Mouse (Mus musculus): ENCODE measurements around the gene Fabp1. TPM values are rescaled to one million over a fixed set of nuclear protein-coding genes. Genes with fewer than 3 reads are reported as not detected.

Gene Fabp1
- total RNA-seq (2017) = not detected in 2 replicates

- ATAC-seq (replicated peaks in 1 of 2; ENCODE audit: insufficient read depth in 1 of 2, low FRiP score in 2 of 2, low TSS enrichment in 1 of 2, low read depth in 1 of 2, poor library complexity in 2 of 2, severe bottlenecking in 2 of 2) = no peak
Observed at GRCm38 (mm10) chr6:71199612-71200011, at the start of gene Fabp1. Fabp1 (plus strand) TSS chr6:71199827.

GRCm38 (mm10) chr6:71151098-71151497 lies 48.5 kb upstream of the Fabp1 start:
- ATAC-seq (replicated peaks in 1 of 2; ENCODE audit: insufficient read depth in 1 of 2, low FRiP score in 2 of 2, low TSS enrichment in 1 of 2, low read depth in 1 of 2, poor library complexity in 2 of 2, severe bottlenecking in 2 of 2) = no peak

GRCm38 (mm10) chr6:71153486-71153885 lies 46.1 kb upstream of the Fabp1 start:
- ATAC-seq (replicated peaks in 1 of 2; ENCODE audit: insufficient read depth in 1 of 2, low FRiP score in 2 of 2, low TSS enrichment in 1 of 2, low read depth in 1 of 2, poor library complexity in 2 of 2, severe bottlenecking in 2 of 2) = no peak

- no peak for ATAC-seq (replicated peaks in 1 of 2; ENCODE audit: insufficient read depth in 1 of 2, low FRiP score in 2 of 2, low TSS enrichment in 1 of 2, low read depth in 1 of 2, poor library complexity in 2 of 2, severe bottlenecking in 2 of 2)
Observed at GRCm38 (mm10) chr6:71154861-71155260, 44.8 kb upstream of the Fabp1 start.

GRCm38 (mm10) chr6:71156674-71157326 lies 42.8 kb upstream of the Fabp1 start:
- ATAC-seq (replicated peaks in 1 of 2; ENCODE audit: insufficient read depth in 1 of 2, low FRiP score in 2 of 2, low TSS enrichment in 1 of 2, low read depth in 1 of 2, poor library complexity in 2 of 2, severe bottlenecking in 2 of 2) = no peak

- no peak for ATAC-seq (replicated peaks in 1 of 2; ENCODE audit: insufficient read depth in 1 of 2, low FRiP score in 2 of 2, low TSS enrichment in 1 of 2, low read depth in 1 of 2, poor library complexity in 2 of 2, severe bottlenecking in 2 of 2)
Observed at GRCm38 (mm10) chr6:71161290-71161689, 38.3 kb upstream of the Fabp1 start.

- ATAC-seq (replicated peaks in 1 of 2; ENCODE audit: insufficient read depth in 1 of 2, low FRiP score in 2 of 2, low TSS enrichment in 1 of 2, low read depth in 1 of 2, poor library complexity in 2 of 2, severe bottlenecking in 2 of 2) = no peak
Observed at GRCm38 (mm10) chr6:71162269-71162668, 37.4 kb upstream of the Fabp1 start.

GRCm38 (mm10) chr6:71164394-71164793 lies 35.2 kb upstream of the Fabp1 start:
- ATAC-seq (replicated peaks in 1 of 2; ENCODE audit: insufficient read depth in 1 of 2, low FRiP score in 2 of 2, low TSS enrichment in 1 of 2, low read depth in 1 of 2, poor library complexity in 2 of 2, severe bottlenecking in 2 of 2) = peak; percentile 12 to 48; a peak in 1 of 4 replicates

GRCm38 (mm10) chr6:71166551-71167169 lies 33.0 kb upstream of the Fabp1 start:
- peak in 1 of 2 experiments; percentile 58; a peak in 2 of 4 replicates for ATAC-seq (replicated peaks in 1 of 2; ENCODE audit: insufficient read depth in 1 of 2, low FRiP score in 2 of 2, low TSS enrichment in 1 of 2, low read depth in 1 of 2, poor library complexity in 2 of 2, severe bottlenecking in 2 of 2)

GRCm38 (mm10) chr6:71172812-71173580 lies 26.6 kb upstream of the Fabp1 start:
- ATAC-seq (replicated peaks in 1 of 2; ENCODE audit: insufficient read depth in 1 of 2, low FRiP score in 2 of 2, low TSS enrichment in 1 of 2, low read depth in 1 of 2, poor library complexity in 2 of 2, severe bottlenecking in 2 of 2) = no peak

GRCm38 (mm10) chr6:71180596-71180995 lies 19.0 kb upstream of the Fabp1 start:
- no peak for ATAC-seq (replicated peaks in 1 of 2; ENCODE audit: insufficient read depth in 1 of 2, low FRiP score in 2 of 2, low TSS enrichment in 1 of 2, low read depth in 1 of 2, poor library complexity in 2 of 2, severe bottlenecking in 2 of 2)

GRCm38 (mm10) chr6:71184941-71185604 lies 14.6 kb upstream of the Fabp1 start:
- ATAC-seq (replicated peaks in 1 of 2; ENCODE audit: insufficient read depth in 1 of 2, low FRiP score in 2 of 2, low TSS enrichment in 1 of 2, low read depth in 1 of 2, poor library complexity in 2 of 2, severe bottlenecking in 2 of 2) = no peak

GRCm38 (mm10) chr6:71189578-71189977 lies 10.0 kb upstream of the Fabp1 start:
- ATAC-seq (replicated peaks in 1 of 2; ENCODE audit: insufficient read depth in 1 of 2, low FRiP score in 2 of 2, low TSS enrichment in 1 of 2, low read depth in 1 of 2, poor library complexity in 2 of 2, severe bottlenecking in 2 of 2) = no peak

GRCm38 (mm10) chr6:71190501-71190900 lies 9.1 kb upstream of the Fabp1 start:
- no peak for ATAC-seq (replicated peaks in 1 of 2; ENCODE audit: insufficient read depth in 1 of 2, low FRiP score in 2 of 2, low TSS enrichment in 1 of 2, low read depth in 1 of 2, poor library complexity in 2 of 2, severe bottlenecking in 2 of 2)

GRCm38 (mm10) chr6:71193151-71193740 lies 6.4 kb upstream of the Fabp1 start:
- no peak for ATAC-seq (replicated peaks in 1 of 2; ENCODE audit: insufficient read depth in 1 of 2, low FRiP score in 2 of 2, low TSS enrichment in 1 of 2, low read depth in 1 of 2, poor library complexity in 2 of 2, severe bottlenecking in 2 of 2)

GRCm38 (mm10) chr6:71196107-71196506 lies 3.5 kb upstream of the Fabp1 start:
- no peak for ATAC-seq (replicated peaks in 1 of 2; ENCODE audit: insufficient read depth in 1 of 2, low FRiP score in 2 of 2, low TSS enrichment in 1 of 2, low read depth in 1 of 2, poor library complexity in 2 of 2, severe bottlenecking in 2 of 2)

GRCm38 (mm10) chr6:71197636-71198535 lies 1.7 kb upstream of the Fabp1 start:
- ATAC-seq (replicated peaks in 1 of 2; ENCODE audit: insufficient read depth in 1 of 2, low FRiP score in 2 of 2, low TSS enrichment in 1 of 2, low read depth in 1 of 2, poor library complexity in 2 of 2, severe bottlenecking in 2 of 2) = no peak
